Mouse (Mus musculus) CH12.LX (cell line): Measurements from ENCODE around the gene Fam114a1.

ENCODE experiments used
- BHLHE40 ChIP-seq: IDR thresholded peaks from 2 replicates; pipeline ENCODE4 v1.6.1; 2011; ENCODE audit warnings: mild to moderate bottlenecking, low read depth, low read length, improper control_type of control experiment
- CTCF ChIP-seq, 2 experiments: IDR thresholded peaks in 1 of 2; conservative IDR thresholded peaks in 1 of 2; 2 replicates each; pipeline ENCODE4 v1.5.1; 2011 to 2012; ENCODE audit warnings: low read depth in 2 of 2, low read length in 2 of 2, improper control_type of control experiment in 1 of 2, inconsistent platforms in 1 of 2, mild to moderate bottlenecking in 1 of 2, moderate library complexity in 1 of 2
- GABPA ChIP-seq: IDR thresholded peaks from 2 replicates; pipeline ENCODE4 v1.6.1; 2012; ENCODE audit warnings: low read depth, low read length, improper control_type of control experiment, inconsistent platforms; ENCODE audit not compliant: insufficient replicate concordance
- MAFK ChIP-seq: IDR thresholded peaks from 2 replicates; pipeline ENCODE4 v1.6.1; 2011; ENCODE audit warnings: low read length, improper control_type of control experiment; ENCODE audit not compliant: insufficient replicate concordance
- POLR2A ChIP-seq: IDR thresholded peaks from 2 replicates; pipeline ENCODE4 v1.6.1; 2011; ENCODE audit warnings: low read depth, mild to moderate bottlenecking, improper control_type of control experiment, low read length
- USF2 ChIP-seq: conservative IDR thresholded peaks from 2 replicates; pipeline ENCODE4 v1.6.1; 2011; ENCODE audit warnings: low read depth, low read length, improper control_type of control experiment

- TF ChIP-seq POLR2A: no peak
- TF ChIP-seq CTCF (conservative IDR thresholded peaks at IDR 0.05 in 1 of 2, IDR thresholded peaks at IDR 0.05 in 1 of 2; ENCODE audit: low read depth in 2 of 2, low read length in 2 of 2): no peak
- no peak for TF ChIP-seq BHLHE40
- no peak for TF ChIP-seq USF2
- TF ChIP-seq GABPA: no peak
- TF ChIP-seq MAFK: no peak
Observed at GRCm38 (mm10) chr5:65047285-65047855, 77.5 kb downstream of the Fam114a1 start.
